Mouse (Mus musculus) thymus, adult 2 months (tissue): Measurements from ENCODE around the gene Fbxl7.

Source experiments
- CTCF ChIP-seq: fragments of 200-500 bp; IDR thresholded peaks from 2 replicates; pipeline ENCODE4 v1.5.1; 2012; ENCODE audit warnings: mild to moderate bottlenecking, control low read depth, low read length, moderate library complexity, borderline replicate concordance; ENCODE audit not compliant: control insufficient read depth, poor library complexity, insufficient read depth; ENCODE audit errors: extremely low read depth
- POLR2A ChIP-seq: fragments of 200-500 bp; IDR thresholded peaks from 2 replicates; pipeline ENCODE4 v1.6.1; 2012; ENCODE audit warnings: mild to moderate bottlenecking, low read length, control low read depth, moderate library complexity; ENCODE audit not compliant: control insufficient read depth, poor library complexity, insufficient read depth; ENCODE audit errors: extremely low read depth

GRCm38 (mm10) chr15:26804046-26804445, 91.3 kb downstream of the Fbxl7 start:
- TF ChIP-seq CTCF = no peak
- no peak for TF ChIP-seq POLR2A
